Mouse (Mus musculus) kidney, adult 2 months (tissue): ENCODE measurements around the gene Sec23a.

Experiments used
- CTCF ChIP-seq: fragments of 200-500 bp; conservative IDR thresholded peaks from 2 replicates; pipeline ENCODE4 v1.5.1; 2011; ENCODE audit warnings: low read depth, mild to moderate bottlenecking, control low read depth, low read length, moderate library complexity, mixed read lengths; ENCODE audit not compliant: insufficient read depth, insufficient read length
- POLR2A ChIP-seq: fragments of 200-500 bp; IDR thresholded peaks from one replicate; pipeline ENCODE4 v1.6.1; 2011; ENCODE audit warnings: low read depth, low read length, control low read depth

DNA sequence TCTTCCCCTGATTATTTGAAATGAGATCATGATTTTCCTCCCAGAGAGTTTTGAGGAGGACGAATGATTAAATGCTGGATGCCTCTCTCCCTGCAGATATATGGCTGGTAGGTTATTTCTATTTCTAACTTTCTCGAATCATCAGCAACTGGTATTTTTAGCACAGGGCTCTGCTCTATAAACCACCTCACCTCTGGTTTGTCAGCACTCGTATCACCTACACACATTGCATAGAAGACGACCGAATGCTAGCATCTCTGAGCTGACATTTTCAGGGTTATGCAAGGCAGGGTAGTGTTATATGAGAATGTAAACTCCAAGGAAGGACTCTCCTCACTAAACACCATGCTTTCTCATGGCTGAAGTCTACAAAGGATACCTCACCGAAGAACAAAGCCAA is 63.9 kb downstream of the Sec23a start:
- TF ChIP-seq CTCF (no peak), POLR2A (no peak)
